Mouse (Mus musculus) brain, embryonic 14.5 days (tissue): ENCODE measurements around the gene Fndc3b. TPM values are rescaled to one million over a fixed set of nuclear protein-coding genes. Genes with fewer than 3 reads are reported as not detected.

Experiments used
- DNase-seq: peaks from one replicate; pipeline ENCODE4 v3.0.0-alpha.2; 2011; ENCODE audit warnings: low read depth
- CTCF ChIP-seq: fragments of 200-500 bp; IDR thresholded peaks from 2 replicates; pipeline ENCODE4 v1.5.1; 2012; ENCODE audit warnings: inconsistent platforms, mild to moderate bottlenecking, moderate library complexity, borderline replicate concordance; ENCODE audit not compliant: insufficient read depth, insufficient read length; ENCODE audit errors: extremely low read depth
- POLR2A ChIP-seq: fragments of 200-500 bp; IDR thresholded peaks from 2 replicates; pipeline ENCODE4 v1.6.1; 2012; ENCODE audit warnings: mild to moderate bottlenecking, inconsistent platforms, borderline replicate concordance; ENCODE audit not compliant: poor library complexity, insufficient read depth, insufficient read length, severe bottlenecking; ENCODE audit errors: extremely low read depth
- polyA plus RNA-seq: library from polyadenylated mRNA; depleted of rRNA; stranded (reverse); fragments of >200 nt; gene quantifications from 2 replicates; pipeline ENCODE4 v1.2.3, GENCODE M21; 2012; rRNA removed

The Fndc3b gene
- polyA plus RNA-seq, 1 experiment = 10.9 TPM

- DNase-seq = peak; percentile 63
Measured at GRCm38 (mm10) chr3:27370125-27370524, 341.0 kb downstream of the Fndc3b start.

More at GRCm38 (mm10) chr3:27370125-27370524, 341.0 kb downstream of the Fndc3b start:
- TF ChIP-seq POLR2A (no peak), CTCF (no peak)

Other genes with a start within 250 kb of the Fndc3b start
- gene Tmem212, start 185.1 kb upstream of the Fndc3b start, polyA plus RNA-seq = not detected in 2 replicates
- 2.1 and 4.6 TPM in 2 replicates for gene Pld1, start 227.4 kb upstream of the Fndc3b start, polyA plus RNA-seq